Comparison of ENCODE assay signal across 21 mouse cellular contexts in genomic region chr11:16300709-16301108, GRCm38 (mm10). TPM values are rescaled to one million over a fixed set of nuclear protein-coding genes. Genes with fewer than 3 reads are reported as not detected.
DNase-seq lines count a peak whose midpoint lies in the region; ATAC-seq and TF ChIP-seq lines count a peak whose summit lies in the region.
"Had no signal": no experiment of that assay in that cellular context is flagged by ENCODE, and none has a peak within 500 bp of the region (broad histone marks: within the 10 kb centered on the region; RNA-seq: fewer than 3 reads in every experiment).

No protein-coding gene starts in this region.

- H3K4me2 ChIP-seq in forebrain, embryonic 12.5 days: no peak overlapping the region
- H3K4me2 ChIP-seq in hindbrain, postnatal 0 days (ENCODE audit: low read depth, low read length): no peak overlapping the region
- H3K4me2 ChIP-seq: embryonic facial prominence, embryonic 13.5 days; heart, embryonic 11.5 days; limb, embryonic 15.5 days; neural tube, embryonic 15.5 days had no signal

- no peak for TF ChIP-seq CTCF in layer of hippocampus, adult 2 months (conservative IDR thresholded peaks at IDR 0.05)
- no peak for TF ChIP-seq CTCF in hindbrain, postnatal 0 days (IDR thresholded peaks at IDR 0.05; ENCODE audit: low read depth)

- H3K36me3 ChIP-seq in forebrain, embryonic 12.5 days (replicated peaks): no peaks in the 10 kb centered on the region
- H3K36me3 ChIP-seq in forebrain, embryonic 10.5 days (replicated peaks): no peaks in the 10 kb centered on the region
- no peaks in the 10 kb centered on the region for H3K36me3 ChIP-seq in hindbrain, postnatal 0 days (ENCODE audit: insufficient read depth, low read length)
- H3K36me3 ChIP-seq: embryonic facial prominence, embryonic 13.5 days; limb, embryonic 15.5 days; neural tube, embryonic 15.5 days had no signal

- H3K4me3 ChIP-seq in forebrain, embryonic 12.5 days (replicated peaks): no peak overlapping the region
- H3K4me3 ChIP-seq in forebrain, embryonic 10.5 days: no peak overlapping the region
- no peak overlapping the region for H3K4me3 ChIP-seq in layer of hippocampus, adult 2 months
- H3K4me3 ChIP-seq in hindbrain, postnatal 0 days (ENCODE audit: low read length): no peak overlapping the region
- H3K4me3 ChIP-seq: embryonic facial prominence, embryonic 13.5 days; left cerebral cortex, adult 2 months; limb, embryonic 15.5 days; neural tube, embryonic 15.5 days had no signal

- WGBS in forebrain, embryonic 12.5 days: 53% methylated on average over 2 of the region's 2 CpGs
- 88% methylated on average over 2 of the region's 2 CpGs for WGBS in forebrain, embryonic 10.5 days
- 28% methylated on average over 2 of the region's 2 CpGs for WGBS in hindbrain, postnatal 0 days

- H3K9ac ChIP-seq in forebrain, embryonic 12.5 days: no peak overlapping the region
- H3K9ac ChIP-seq in hindbrain, postnatal 0 days (replicated peaks; ENCODE audit: low read length): no peak overlapping the region
- H3K9ac ChIP-seq: embryonic facial prominence, embryonic 13.5 days; limb, embryonic 15.5 days; neural tube, embryonic 15.5 days had no signal

- DNase-seq in forebrain, embryonic 10.5 days (ENCODE audit: extremely low spot score, low spot score): no peak
- peak; percentile 10 to 56 for DNase-seq in layer of hippocampus, adult 2 months (ENCODE audit: low spot score in 2 of 2)
- no peak for DNase-seq in layer of hippocampus, postnatal 25 days (ENCODE audit: extremely low spot score in 1 of 2, low spot score in 1 of 2)
- DNase-seq in brain, adult 2 months (ENCODE audit: low read depth, low spot score): peak; percentile 73
- DNase-seq in hindbrain, postnatal 0 days (ENCODE audit: low spot score): peak; percentile 46
- DNase-seq in retina, embryonic 14.5 days (ENCODE audit: low spot score): no peak
- DNase-seq in urinary bladder, postnatal 14 days (ENCODE audit: low spot score): no peak
- DNase-seq: cerebellum, adult 11 months; heart, postnatal 4 days; kidney, adult 2 months; kidney, postnatal 36 days; lung, adult 18-20 months had no signal

- H3K9me3 ChIP-seq in forebrain, embryonic 12.5 days: no peaks in the 10 kb centered on the region
- H3K9me3 ChIP-seq in forebrain, embryonic 10.5 days: no peaks in the 10 kb centered on the region
- no peaks in the 10 kb centered on the region for H3K9me3 ChIP-seq in hindbrain, postnatal 0 days (ENCODE audit: low read length)
- H3K9me3 ChIP-seq: embryonic facial prominence, embryonic 13.5 days; limb, embryonic 15.5 days; neural tube, embryonic 15.5 days had no signal

- H3K4me1 ChIP-seq in forebrain, embryonic 12.5 days: peaks cover 5% of the 10 kb centered on the region; the same call in 1 of the 2 replicates
- H3K4me1 ChIP-seq in forebrain, embryonic 10.5 days: peaks cover 11% of the 10 kb centered on the region
- no peaks in the 10 kb centered on the region for H3K4me1 ChIP-seq in hindbrain, postnatal 0 days (ENCODE audit: insufficient read depth, low read length)
- H3K4me1 ChIP-seq: limb, embryonic 15.5 days had no signal

- H3K27me3 ChIP-seq in forebrain, embryonic 12.5 days: no peaks in the 10 kb centered on the region
- H3K27me3 ChIP-seq in forebrain, embryonic 10.5 days (ENCODE audit: poor library complexity, severe bottlenecking): no peaks in the 10 kb centered on the region
- H3K27me3 ChIP-seq in hindbrain, postnatal 0 days (ENCODE audit: insufficient read depth, low read length): no peaks in the 10 kb centered on the region
- H3K27me3 ChIP-seq: embryonic facial prominence, embryonic 13.5 days; limb, embryonic 15.5 days; neural tube, embryonic 15.5 days had no signal

- ATAC-seq in forebrain, embryonic 12.5 days (ENCODE audit: low FRiP score): peak; percentile 59; the same call in 1 of the 2 replicates
- ATAC-seq in hindbrain, postnatal 0 days: peak; percentile 71; the same call in 1 of the 2 replicates
- ATAC-seq: Patski had no signal

- no peak overlapping the region for H3K27ac ChIP-seq in forebrain, embryonic 12.5 days
- no peak overlapping the region for H3K27ac ChIP-seq in forebrain, embryonic 10.5 days
- peak overlapping the region; percentile 32; the same call in 1 of the 2 replicates for H3K27ac ChIP-seq in layer of hippocampus, adult 2 months
- peak overlapping the region; percentile 7; the same call in 1 of the 2 replicates for H3K27ac ChIP-seq in hindbrain, postnatal 0 days
- H3K27ac ChIP-seq: embryonic facial prominence, embryonic 13.5 days; left cerebral cortex, adult 2 months; limb, embryonic 15.5 days; macrophage; neural tube, embryonic 15.5 days had no signal

RNA-seq across cellular contexts. Expression of gene Vstm2a, which starts 43.2 kb away (rescaled TPM):
- polyA plus RNA-seq in forebrain, embryonic 12.5 days (2016; fragmentation: Nextera tagmentation; extraction: Ambion mirVana): 10.4 and 11.7 TPM in 2 replicates
- 0.14 and 0.79 TPM in 2 replicates for polyA plus RNA-seq in forebrain, embryonic 10.5 days (2016; fragmentation: Nextera tagmentation; extraction: Ambion mirVana)
- total RNA-seq in layer of hippocampus, adult 2 months (2021): 100 to 1,000 TPM; 148 to 154 TPM
- 100 to 1,000 TPM; 137 to 149 TPM for total RNA-seq in layer of hippocampus, postnatal 25 days (2021)
- total RNA-seq in hindbrain, postnatal 0 days (2014; rRNA removed): 119 and 121 TPM in 2 replicates
- 103 and 108 TPM in 2 replicates for polyA plus RNA-seq in hindbrain, postnatal 0 days (2015; fragmentation: Nextera tagmentation; extraction: Ambion mirVana)
- total RNA-seq: common myeloid progenitor, adult 5-6 weeks had no signal
- polyA plus RNA-seq: macrophage, Patski had no signal

Comparison
In these comparisons a context has a peak if more than half of its experiments do, and no peak if none do; other contexts are left out.
1. DNase-seq: peak in layer of hippocampus, adult 2 months (2 of 2), brain, adult 2 months (single experiment) and hindbrain, postnatal 0 days (single experiment); none in forebrain, embryonic 10.5 days (single experiment), layer of hippocampus, postnatal 25 days (0 of 2), retina, embryonic 14.5 days (single experiment) and urinary bladder, postnatal 14 days (single experiment).
2. H3K27ac ChIP-seq: peak in layer of hippocampus, adult 2 months (single experiment) and hindbrain, postnatal 0 days (single experiment); none in forebrain, embryonic 12.5 days (single experiment) and forebrain, embryonic 10.5 days (single experiment).